Mouse (Mus musculus): Measurements from ENCODE around the gene Rheb.

DNA sequence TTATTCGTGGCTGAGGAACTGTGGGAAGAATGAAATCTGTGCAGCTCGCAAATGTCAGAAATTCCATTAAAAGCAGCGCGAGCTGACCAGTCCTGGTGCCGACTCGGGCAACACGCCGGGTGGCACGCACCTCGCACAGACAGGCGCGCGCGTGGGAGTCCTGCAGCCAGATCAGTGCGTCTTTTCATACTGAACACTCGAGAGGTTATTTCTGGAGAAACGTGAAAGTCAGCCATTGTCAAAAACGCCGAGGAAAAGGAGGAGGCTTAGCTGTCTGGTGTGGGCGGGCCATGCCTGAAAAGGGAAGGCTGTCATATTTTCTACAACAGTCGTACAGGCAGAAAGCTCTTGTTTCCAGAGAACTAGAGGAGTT is 665 bp upstream of the Rheb start:
- TF ChIP-seq MAX (IDR thresholded peaks at IDR 0.05) (no peak), CTCF (IDR thresholded peaks at IDR 0.05; ENCODE audit: control insufficient read depth, insufficient read depth, insufficient read length) (no peak)
